Mouse (Mus musculus) erythroblast, adult 5-6 weeks (primary cell): Measurements from ENCODE around the gene Hoxa3. TPM values are rescaled to one million over a fixed set of nuclear protein-coding genes. Genes with fewer than 3 reads are reported as not detected.

Experiments
- ATAC-seq: replicated peaks from 2 replicates; pipeline ENCODE4 v1.8.0; 2016; ENCODE audit warnings: moderate number of reproducible peaks, mild to moderate bottlenecking, moderate TSS enrichment, inconsistent platforms; ENCODE audit not compliant: poor library complexity, low FRiP score, severe bottlenecking
- total RNA-seq, 2 experiments: library from RNA; stranded (forward) in 1 of 2; stranded (reverse) in 1 of 2; fragments of 150-400 nt in 1 of 2; fragments of 200-764, 138-1000 nt in 1 of 2; gene quantifications; 2 replicates each; pipeline versions ENCODE4 v1.2.3 to v1.2.4; 2015 to 2017; ENCODE audit warnings: low replicate concordance in 2 of 2

The Hoxa3 gene
- total RNA-seq, 2 experiments from 2014 or later = not detected

- no peak for ATAC-seq
Measured at GRCm38 (mm10) chr6:52247766-52248637, 34.9 kb upstream of the Hoxa3 start.

- no peak for ATAC-seq
Measured at GRCm38 (mm10) chr6:52246916-52247315, 33.8 kb upstream of the Hoxa3 start.

GRCm38 (mm10) chr6:52246403-52246803 is 33.3 kb upstream of the Hoxa3 start:
- no peak for ATAC-seq

GRCm38 (mm10) chr6:52245757-52246142 is 32.6 kb upstream of the Hoxa3 start, which contains the start of gene Hoxa11:
Gene Hoxa11 (minus strand): TSS chr6:52245810.
- no peak for ATAC-seq

GRCm38 (mm10) chr6:52245040-52245756 is 32.1 kb upstream of the Hoxa3 start:
- no peak for ATAC-seq

- no peak for ATAC-seq
Measured at GRCm38 (mm10) chr6:52244471-52245039, 31.4 kb upstream of the Hoxa3 start.

GRCm38 (mm10) chr6:52243681-52244121 is 30.6 kb upstream of the Hoxa3 start:
- no peak for ATAC-seq

- ATAC-seq = no peak
Measured at GRCm38 (mm10) chr6:52242801-52243332, 29.7 kb upstream of the Hoxa3 start.

- ATAC-seq = no peak
Measured at GRCm38 (mm10) chr6:52241001-52241621, 28.0 kb upstream of the Hoxa3 start.

- ATAC-seq = no peak
Measured at GRCm38 (mm10) chr6:52240389-52241000, 27.4 kb upstream of the Hoxa3 start, which contains the start of gene Hoxa10. Gene Hoxa10 (minus strand): TSS chr6:52240854.

GRCm38 (mm10) chr6:52239625-52240388 is 26.7 kb upstream of the Hoxa3 start:
- no peak for ATAC-seq

- ATAC-seq = no peak
Measured at GRCm38 (mm10) chr6:52238976-52239375, 25.8 kb upstream of the Hoxa3 start.

GRCm38 (mm10) chr6:52238155-52238545 is 25.0 kb upstream of the Hoxa3 start:
- no peak for ATAC-seq

- ATAC-seq = no peak
Measured at GRCm38 (mm10) chr6:52237346-52238154, 24.4 kb upstream of the Hoxa3 start.

GRCm38 (mm10) chr6:52236806-52237205 is 23.7 kb upstream of the Hoxa3 start:
- ATAC-seq = no peak

GRCm38 (mm10) chr6:52235866-52236265 is 22.7 kb upstream of the Hoxa3 start:
- no peak for ATAC-seq

- ATAC-seq = no peak
Measured at GRCm38 (mm10) chr6:52235267-52235666, 22.1 kb upstream of the Hoxa3 start.
